Mouse (Mus musculus) testis, adult 2 months (tissue): ENCODE data around the gene Robo2.

Experiments
- CTCF ChIP-seq: fragments of 200-500 bp; IDR thresholded peaks from 2 replicates; pipeline ENCODE4 v1.5.1; 2012; ENCODE audit warnings: low read depth, mild to moderate bottlenecking, inconsistent platforms, low read length, moderate library complexity; ENCODE audit not compliant: control insufficient read depth, insufficient read depth, insufficient replicate concordance
- POLR2A ChIP-seq: fragments of 200-500 bp; IDR thresholded peaks from 2 replicates; pipeline ENCODE4 v1.6.1; 2012; ENCODE audit warnings: low read depth, mild to moderate bottlenecking, inconsistent platforms, low read length, moderate library complexity; ENCODE audit not compliant: control insufficient read depth

GRCm38 (mm10) chr16:74049467-74049866, 362.2 kb downstream of the Robo2 start:
- TF ChIP-seq CTCF (no peak), POLR2A (no peak)
